Mouse (Mus musculus) lung, embryonic 14.5 days (tissue): ENCODE measurements around the gene Kcng1. TPM values are rescaled to one million over a fixed set of nuclear protein-coding genes. Genes with fewer than 3 reads are reported as not detected.
A peak's percentile ranks its signal among the peaks of the same experiment; 100 is the strongest.

Source experiments
- ATAC-seq: fragments of 200-750 bp; cut with Nextera tagmentation; 2 replicates; pipeline ENCODE4 v1.8.0; 2017; ENCODE audit warnings: mild to moderate bottlenecking, moderate TSS enrichment, moderate library complexity; ENCODE audit not compliant: insufficient read depth
- DNase-seq: peaks from one replicate; pipeline ENCODE4 v3.0.0-alpha.2; 2015
- H3K27ac ChIP-seq: fragments of 300-500 bp; sonication (generic); 2 replicates; pipeline ENCODE4 v1.5.1; 2014; ENCODE audit warnings: low read depth, mild to moderate bottlenecking, moderate library complexity
- H3K27me3 ChIP-seq: fragments of 300-500 bp; sonication (generic); 2 replicates; pipeline ENCODE4 v1.6.1; 2014; ENCODE audit warnings: low read length, control low read depth; ENCODE audit not compliant: insufficient read depth
- H3K36me3 ChIP-seq: fragments of 300-500 bp; sonication (generic); 2 replicates; pipeline ENCODE4 v1.6.1; 2014; ENCODE audit warnings: control low read depth; ENCODE audit not compliant: insufficient read depth
- H3K4me1 ChIP-seq: fragments of 300-500 bp; sonication (generic); 2 replicates; pipeline ENCODE4 v1.6.1; 2014; ENCODE audit warnings: antibody characterized with exemption, control low read depth; ENCODE audit not compliant: insufficient read depth
- H3K4me2 ChIP-seq: fragments of 300-500 bp; sonication (generic); 2 replicates; pipeline ENCODE4 v1.6.1; 2014; ENCODE audit warnings: mild to moderate bottlenecking
- H3K4me3 ChIP-seq: fragments of 300-500 bp; sonication (generic); 2 replicates; pipeline ENCODE4 v1.5.1; 2014; ENCODE audit warnings: low read depth, low read length
- H3K9ac ChIP-seq: fragments of 300-500 bp; sonication (generic); 2 replicates; pipeline ENCODE4 v1.6.1; 2014
- H3K9me3 ChIP-seq: fragments of 300-500 bp; sonication (generic); 2 replicates; pipeline ENCODE4 v1.6.1; 2016; ENCODE audit warnings: low read depth, low read length, control low read depth
- CTCF ChIP-seq: IDR thresholded peaks from 2 replicates; pipeline ENCODE4 v1.5.1; 2016; ENCODE audit warnings: antibody characterized with exemption, low read depth
- WGBS: fragments of 180-500 bp; shearing (Covaris S2); extraction: QIAGEN DNeasy Blood & Tissue Kit; methylation state at CpG from one replicate; pipeline ENCODE4 v1.1.7; 2014; 5-methylcytosine and 5-hydroxymethylcytosine counted together
- polyA plus RNA-seq: library from polyadenylated mRNA; unstranded; fragments of >200 nt; fragmentation: Nextera tagmentation; extraction: Ambion mirVana; gene quantifications from 2 replicates; pipeline ENCODE4 v1.2.1, GENCODE M21; 2014

Kcng1 gene
- polyA plus RNA-seq, 1 experiment from 2014 or later = 0.83 TPM

- no peaks in the 10 kb centered on the region for H3K9me3 ChIP-seq
- TF ChIP-seq CTCF = no peak
- no peak overlapping the region for H3K4me2 ChIP-seq
- no peak overlapping the region for H3K27ac ChIP-seq
- no peak for ATAC-seq
- WGBS = 92% methylated on average over 16 of the region's 16 CpGs
- DNase-seq = no peak
- H3K27me3 ChIP-seq = 0 out of 2 replicates have a peak, but pooled peaks cover 5% of the 10 kb centered on the region
- H3K4me1 ChIP-seq = peaks cover 8% of the 10 kb centered on the region; the same call in 1 of the 2 replicates
- H3K36me3 ChIP-seq = no peaks in the 10 kb centered on the region
- H3K4me3 ChIP-seq = no peak overlapping the region
- H3K9ac ChIP-seq = no peak overlapping the region
These were observed 29.5 kb upstream of the Kcng1 start for GRCm38 (mm10) chr2:168311006-168311405.

- no peaks in the 10 kb centered on the region for H3K27me3 ChIP-seq
- H3K9ac ChIP-seq = no peak overlapping the region
- H3K9me3 ChIP-seq = no peaks in the 10 kb centered on the region
- no peaks in the 10 kb centered on the region for H3K36me3 ChIP-seq
- WGBS = 42% methylated on average over 7 of the region's 7 CpGs
- no peak for TF ChIP-seq CTCF
- ATAC-seq = no peak
- no peaks in the 10 kb centered on the region for H3K4me1 ChIP-seq
- H3K4me3 ChIP-seq = no peak overlapping the region
- no peak for DNase-seq
- H3K27ac ChIP-seq = no peak overlapping the region
- no peak overlapping the region for H3K4me2 ChIP-seq
These were observed 27.4 kb upstream of the Kcng1 start for GRCm38 (mm10) chr2:168308916-168309315.

- TF ChIP-seq CTCF = no peak
- 83% methylated on average over 8 of the region's 8 CpGs for WGBS
These were observed 18.1 kb upstream of the Kcng1 start for GRCm38 (mm10) chr2:168299650-168300049.

GRCm38 (mm10) chr2:168296530-168296929, 15.0 kb upstream of the Kcng1 start:
- Histone ChIP-seq H3K4me1 (peaks cover 6% of the 10 kb centered on the region; the same call in 1 of the 2 replicates), H3K9me3 (no peaks in the 10 kb centered on the region), H3K27ac (no peak overlapping the region), H3K36me3 (no peaks in the 10 kb centered on the region), H3K4me3 (no peak overlapping the region), H3K4me2 (no peak overlapping the region), H3K9ac (no peak overlapping the region), H3K27me3 (0 out of 2 replicates have a peak, but pooled peaks cover 4% of the 10 kb centered on the region)
- peak; percentile 20; the same call in 1 of the 2 replicates for TF ChIP-seq CTCF
- ATAC-seq (no peak), DNase-seq (no peak)
- 83% methylated on average over 10 of the region's 10 CpGs for WGBS

More at GRCm38 (mm10) chr2:168299650-168300049, 18.1 kb upstream of the Kcng1 start:
- Histone ChIP-seq H3K27me3 (no peaks in the 10 kb centered on the region), H3K4me2 (no peak overlapping the region), H3K4me3 (no peak overlapping the region), H3K4me1 (no peaks in the 10 kb centered on the region), H3K36me3 (no peaks in the 10 kb centered on the region), H3K27ac (no peak overlapping the region), H3K9ac (no peak overlapping the region), H3K9me3 (no peaks in the 10 kb centered on the region)
- DNase-seq (no peak), ATAC-seq (no peak)

- H3K9ac ChIP-seq = no peak overlapping the region
- H3K9me3 ChIP-seq = no peaks in the 10 kb centered on the region; the same call in 1 of the 2 replicates
- no peak overlapping the region for H3K4me3 ChIP-seq
- DNase-seq = no peak
- 17% methylated on average over 6 of the region's 6 CpGs for WGBS
- TF ChIP-seq CTCF = no peak
- H3K27me3 ChIP-seq = 0 out of 2 replicates have a peak, but pooled peaks cover 4% of the 10 kb centered on the region
- peaks cover 6% of the 10 kb centered on the region; the same call in 1 of the 2 replicates for H3K4me1 ChIP-seq
- no peak overlapping the region for H3K4me2 ChIP-seq
- no peaks in the 10 kb centered on the region for H3K36me3 ChIP-seq
- no peak overlapping the region for H3K27ac ChIP-seq
- ATAC-seq = no peak
These were observed 11.0 kb upstream of the Kcng1 start for GRCm38 (mm10) chr2:168292521-168292920.

- DNase-seq = no peak
- no peak for TF ChIP-seq CTCF
- WGBS = 8% methylated on average over 10 of the region's 10 CpGs
- H3K9ac ChIP-seq = no peak overlapping the region
- 0 out of 2 replicates have a peak overlapping the region, but pooled peaks have one; percentile 10 for H3K4me2 ChIP-seq
- peaks cover 6% of the 10 kb centered on the region; the same call in 1 of the 2 replicates for H3K4me1 ChIP-seq
- H3K36me3 ChIP-seq = no peaks in the 10 kb centered on the region
- no peak overlapping the region for H3K4me3 ChIP-seq
- ATAC-seq = no peak
- no peak overlapping the region for H3K27ac ChIP-seq
- 0 out of 2 replicates have a peak, but pooled peaks cover 4% of the 10 kb centered on the region for H3K27me3 ChIP-seq
- no peaks in the 10 kb centered on the region; the same call in 1 of the 2 replicates for H3K9me3 ChIP-seq
These were observed 10.5 kb upstream of the Kcng1 start for GRCm38 (mm10) chr2:168292041-168292440.

- ATAC-seq (no peak), DNase-seq (no peak)
- H3K9ac ChIP-seq = no peak overlapping the region
- no peak overlapping the region for H3K27ac ChIP-seq
- 42% methylated on average over 2 of the region's 2 CpGs for WGBS
- H3K4me1 ChIP-seq = peaks cover 6% of the 10 kb centered on the region; the same call in 1 of the 2 replicates
- H3K4me2 ChIP-seq = no peak overlapping the region
- no peak overlapping the region for H3K4me3 ChIP-seq
- peaks cover 5% of the 10 kb centered on the region for H3K9me3 ChIP-seq
- H3K27me3 ChIP-seq = 0 out of 2 replicates have a peak, but pooled peaks cover 4% of the 10 kb centered on the region
- no peaks in the 10 kb centered on the region for H3K36me3 ChIP-seq
- TF ChIP-seq CTCF = no peak
These were observed 8.3 kb upstream of the Kcng1 start for GRCm38 (mm10) chr2:168289851-168290250.
